Mouse (Mus musculus): ENCODE measurements around the gene Klf16.

DNA sequence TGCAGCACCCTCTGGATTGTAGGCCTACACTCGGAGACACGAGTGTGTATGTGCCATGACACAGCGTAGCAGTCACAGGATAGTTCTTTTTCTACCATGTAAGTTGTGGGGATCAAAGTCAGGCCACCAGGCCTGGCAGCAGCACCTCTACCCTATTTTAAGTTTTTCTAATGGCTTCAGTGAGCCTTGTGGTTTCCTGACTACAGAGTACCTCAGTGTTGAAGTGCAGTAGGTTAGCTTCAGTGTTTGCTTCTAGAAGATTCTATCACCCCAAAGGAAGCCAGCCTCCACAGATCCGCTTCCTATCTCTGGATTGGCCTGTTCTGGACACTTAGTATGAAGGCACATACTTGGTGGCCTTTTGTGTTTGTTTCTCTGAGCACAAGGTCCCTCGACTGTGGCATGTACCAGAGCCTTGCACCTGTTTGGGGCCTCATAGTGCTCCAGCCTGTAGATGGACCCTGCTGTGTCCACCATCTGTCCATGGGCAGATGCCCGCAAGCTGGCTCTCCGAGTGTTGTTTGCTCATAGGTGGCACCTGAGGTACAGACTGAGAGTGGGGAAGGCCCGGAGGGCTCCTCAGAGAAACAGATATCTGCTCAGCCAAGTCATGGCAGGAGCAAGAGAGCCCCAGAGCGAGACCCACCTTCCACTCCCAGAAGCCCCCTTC, 33.1 kb upstream of the Klf16 start:
- TF ChIP-seq CTCF (IDR thresholded peaks at IDR 0.05; ENCODE audit: low read depth, low read length) = no peak
- TF ChIP-seq POLR2A (IDR thresholded peaks at IDR 0.05; ENCODE audit: extremely low read depth, insufficient read depth, low read length) = no peak

Data from liver, adult 2 months (tissue).